Mouse (Mus musculus) limb, embryonic 11.5 days (tissue): ENCODE data around the gene Vegfb. TPM values are rescaled to one million over a fixed set of nuclear protein-coding genes. Genes with fewer than 3 reads are reported as not detected.
A peak's percentile ranks its signal among the peaks of the same experiment; 100 is the strongest.

ENCODE experiments used
- ATAC-seq: fragments of 200-750 bp; cut with Nextera tagmentation; 2 replicates; pipeline ENCODE4 v1.8.0; 2017; ENCODE audit warnings: low read depth; ENCODE audit not compliant: insufficient number of reproducible peaks, low FRiP score, low TSS enrichment
- DNase-seq: peaks from one replicate; pipeline ENCODE4 v3.0.0-alpha.2; 2015; ENCODE audit warnings: low spot score
- H3K27ac ChIP-seq: fragments of 300-500 bp; sonication (generic); replicated peaks from 2 replicates; pipeline ENCODE4 v1.5.1; 2014; ENCODE audit warnings: low read depth, mild to moderate bottlenecking, low read length
- H3K27me3 ChIP-seq: fragments of 300-500 bp; sonication (generic); 2 replicates; pipeline ENCODE4 v1.6.1; 2014; ENCODE audit warnings: mild to moderate bottlenecking, low read length, mixed read lengths; ENCODE audit not compliant: control insufficient read depth, insufficient read depth
- H3K36me3 ChIP-seq: fragments of 300-500 bp; sonication (generic); 2 replicates; pipeline ENCODE4 v1.6.1; 2014; ENCODE audit warnings: mild to moderate bottlenecking, low read length, moderate library complexity, mixed read lengths; ENCODE audit not compliant: control insufficient read depth, insufficient read depth
- H3K4me1 ChIP-seq: fragments of 300-500 bp; sonication (generic); 2 replicates; pipeline ENCODE4 v1.6.1; 2014; ENCODE audit warnings: low read length, mixed read lengths; ENCODE audit not compliant: control insufficient read depth, insufficient read depth
- H3K4me2 ChIP-seq: fragments of 300-500 bp; sonication (generic); 2 replicates; pipeline ENCODE4 v1.6.1; 2014; ENCODE audit warnings: low read depth, mild to moderate bottlenecking, moderate library complexity; ENCODE audit not compliant: severe bottlenecking
- H3K4me3 ChIP-seq: fragments of 300-500 bp; sonication (generic); 2 replicates; pipeline ENCODE4 v1.5.1; 2014; ENCODE audit warnings: low read depth, low read length
- H3K9ac ChIP-seq: fragments of 300-500 bp; sonication (generic); 2 replicates; pipeline ENCODE4 v1.6.1; 2014; ENCODE audit warnings: mild to moderate bottlenecking, low read length
- H3K9me3 ChIP-seq: fragments of 300-500 bp; sonication (generic); 2 replicates; pipeline ENCODE4 v1.6.1; 2016; ENCODE audit warnings: low read length; ENCODE audit not compliant: control insufficient read depth
- WGBS: fragments of 180-500 bp; shearing (Covaris S2); extraction: QIAGEN DNeasy Blood & Tissue Kit; methylation state at CpG from one replicate; pipeline ENCODE4 v1.1.7; 2014; 5-methylcytosine and 5-hydroxymethylcytosine counted together
- polyA plus RNA-seq: library from polyadenylated mRNA; unstranded; fragments of >200 nt; fragmentation: Nextera tagmentation; extraction: Ambion mirVana; gene quantifications from 2 replicates; pipeline ENCODE4 v1.2.1, GENCODE M21; 2014

The Vegfb gene
- polyA plus RNA-seq, 1 experiment from 2014 or later, result 37.1 TPM

DNA sequence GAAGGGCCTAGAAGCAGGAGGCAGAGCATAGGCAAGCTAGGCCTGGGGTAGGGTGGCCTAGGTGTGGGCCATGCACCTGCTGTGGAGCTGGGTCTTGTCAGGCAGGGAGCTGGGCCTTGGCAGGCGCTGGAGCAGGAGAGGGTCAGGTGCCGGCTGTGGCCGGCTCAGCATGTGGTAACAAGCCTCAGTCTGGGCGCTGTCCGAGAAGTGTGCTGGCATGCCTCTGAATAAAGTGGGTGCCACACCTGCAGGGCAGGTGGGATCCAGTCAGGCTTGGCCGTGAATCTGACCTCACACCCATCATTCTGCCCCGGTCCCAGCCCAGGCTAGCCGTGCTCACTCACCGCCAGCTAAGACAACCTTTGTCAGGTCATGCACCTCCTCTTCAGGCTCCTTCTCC is 26.5 kb upstream of the Vegfb start:
- H3K9me3 ChIP-seq, result no peaks in the 10 kb centered on the region
- H3K36me3 ChIP-seq, result peaks cover 4% of the 10 kb centered on the region
- DNase-seq, result no peak
- H3K4me1 ChIP-seq, result no peaks in the 10 kb centered on the region
- H3K4me2 ChIP-seq, result no peak overlapping the region
- no peak overlapping the region for H3K9ac ChIP-seq
- no peak overlapping the region for H3K27ac ChIP-seq
- no peak for ATAC-seq
- WGBS, result 84% methylated on average over 9 of the region's 9 CpGs
- no peaks in the 10 kb centered on the region for H3K27me3 ChIP-seq
- no peak overlapping the region for H3K4me3 ChIP-seq

- Histone ChIP-seq H3K4me1 (no peaks in the 10 kb centered on the region), H3K9ac (no peak overlapping the region), H3K27me3 (no peaks in the 10 kb centered on the region), H3K4me2 (no peak overlapping the region), H3K36me3 (peaks cover 4% of the 10 kb centered on the region), H3K9me3 (no peaks in the 10 kb centered on the region), H3K27ac (no peak overlapping the region), H3K4me3 (no peak overlapping the region)
- DNase-seq (no peak), ATAC-seq (no peak)
- 83% methylated on average over 4 of the region's 4 CpGs for WGBS
These were observed 25.0 kb upstream of the Vegfb start for GRCm38 (mm10) chr19:7012426-7012825.

DNA sequence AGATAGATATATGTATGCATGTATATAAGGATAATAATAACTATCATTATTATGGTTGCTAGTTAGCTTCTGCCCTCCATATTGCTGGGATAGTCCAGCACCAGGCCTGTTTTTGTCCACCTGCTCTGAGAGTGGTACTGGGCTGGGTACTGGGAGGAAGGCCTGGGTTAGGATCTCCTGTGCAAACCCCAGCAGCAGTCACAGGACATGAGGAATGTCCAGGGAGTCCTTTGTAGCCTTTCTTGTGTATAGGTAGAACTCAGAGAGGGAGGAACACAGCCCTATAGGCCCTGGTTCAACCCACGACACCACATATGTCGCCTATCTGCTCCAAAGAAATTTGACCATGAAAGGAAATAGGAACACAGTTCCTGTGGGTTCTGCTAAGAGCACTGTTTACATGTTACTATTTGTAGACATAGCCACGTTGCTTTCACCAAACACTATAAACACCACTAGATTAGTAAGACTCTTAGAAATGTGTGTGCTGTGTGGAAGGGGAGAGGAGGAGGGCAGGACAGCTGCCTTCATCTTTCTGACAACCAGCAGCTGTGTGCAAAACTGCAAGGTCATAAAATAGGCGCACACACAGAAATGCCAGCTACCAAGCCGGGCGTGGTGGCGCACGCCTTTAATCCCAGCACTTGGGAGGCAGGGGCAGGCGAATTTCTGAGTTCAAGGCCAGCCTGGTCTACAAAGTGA is 19.6 kb upstream of the Vegfb start:
- no peak for DNase-seq
- no peak for ATAC-seq
- 88% methylated on average over 8 of the region's 9 CpGs for WGBS

DNA sequence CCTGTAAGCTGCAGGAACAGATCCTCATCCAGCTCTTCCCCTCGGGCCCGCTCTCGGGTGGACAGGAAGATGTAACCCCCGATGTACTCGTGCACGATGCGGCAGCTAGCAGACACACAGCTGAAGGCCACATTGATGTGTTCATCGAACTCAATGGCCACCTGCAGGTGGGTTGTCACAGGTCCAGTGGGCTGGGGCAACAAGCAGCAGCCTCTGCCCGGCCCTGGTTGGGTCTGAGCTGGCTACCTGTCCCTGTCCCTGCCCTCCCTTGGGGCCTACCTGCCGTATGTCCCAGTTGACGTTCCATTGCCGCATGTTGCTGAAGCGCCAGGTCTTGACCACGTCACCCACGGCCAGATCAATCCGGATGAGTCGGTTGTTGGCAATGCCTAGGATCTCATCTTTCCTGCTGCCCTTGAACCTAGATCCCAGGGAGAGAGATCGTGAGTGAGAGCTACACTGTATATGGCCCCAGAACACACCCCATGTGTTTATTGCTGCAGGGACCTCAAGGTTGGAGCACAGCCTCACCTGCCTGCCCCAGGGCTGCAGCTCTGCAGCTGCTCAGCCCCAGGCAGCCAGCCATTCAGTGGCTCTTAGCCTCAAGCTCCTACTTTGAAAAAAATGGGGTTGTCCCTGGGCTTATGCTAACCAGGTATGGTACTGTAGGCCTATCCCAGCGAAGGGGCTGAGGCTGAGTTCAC is 12.1 kb upstream of the Vegfb start:
- Histone ChIP-seq H3K9me3 (no peaks in the 10 kb centered on the region), H3K27me3 (no peaks in the 10 kb centered on the region), H3K36me3 (peaks cover 12% of the 10 kb centered on the region), H3K27ac (no peak overlapping the region), H3K4me2 (no peak overlapping the region), H3K4me3 (no peak overlapping the region), H3K9ac (no peak overlapping the region), H3K4me1 (peaks cover 16% of the 10 kb centered on the region)
- DNase-seq (no peak), ATAC-seq (no peak)
- WGBS, result 93% methylated on average over 19 of the region's 19 CpGs

More for the DNA sequence above, 19.6 kb upstream of the Vegfb start:
- no peaks in the 10 kb centered on the region for H3K9me3 ChIP-seq
- H3K4me2 ChIP-seq, result no peak overlapping the region
- no peaks in the 10 kb centered on the region for H3K36me3 ChIP-seq
- no peak overlapping the region for H3K4me3 ChIP-seq
- no peak overlapping the region for H3K9ac ChIP-seq
- no peaks in the 10 kb centered on the region for H3K27me3 ChIP-seq
- H3K4me1 ChIP-seq, result no peaks in the 10 kb centered on the region
- no peak overlapping the region for H3K27ac ChIP-seq

DNA sequence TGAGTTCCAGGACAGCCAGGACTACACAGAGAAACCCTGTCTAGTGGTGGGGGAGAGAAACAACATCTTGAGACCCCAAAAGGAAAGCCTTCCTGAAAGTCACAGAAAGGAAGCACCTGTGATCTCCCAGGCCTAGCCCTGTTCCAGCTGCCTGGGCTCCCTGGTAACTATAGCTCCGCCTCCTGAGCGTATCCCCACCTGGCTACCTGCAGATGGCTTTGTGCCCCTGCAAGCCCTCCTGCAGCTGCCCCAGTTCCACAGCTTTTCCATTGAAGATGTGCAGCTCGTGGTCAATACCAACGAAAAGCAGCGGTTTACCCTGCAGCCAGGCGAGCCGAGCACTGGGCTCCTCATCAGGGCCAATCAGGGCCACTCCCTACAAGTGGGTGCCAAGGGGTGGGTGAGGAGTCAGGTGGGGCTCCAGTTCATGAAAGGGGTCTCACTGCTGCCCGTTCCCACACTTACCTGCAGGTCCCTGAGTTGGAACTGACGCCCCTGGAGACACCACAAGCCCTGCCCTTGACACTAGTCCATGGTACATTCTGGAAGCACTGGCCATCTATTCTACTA is 10.4 kb upstream of the Vegfb start:
- Histone ChIP-seq H3K36me3 (peaks cover 12% of the 10 kb centered on the region), H3K9ac (no peak overlapping the region), H3K4me3 (no peak overlapping the region), H3K27ac (no peak overlapping the region), H3K4me2 (no peak overlapping the region), H3K9me3 (no peaks in the 10 kb centered on the region), H3K27me3 (no peaks in the 10 kb centered on the region), H3K4me1 (peaks cover 16% of the 10 kb centered on the region)
- no peak for DNase-seq
- WGBS, result 82% methylated on average over 9 of the region's 9 CpGs
- no peak for ATAC-seq

DNA sequence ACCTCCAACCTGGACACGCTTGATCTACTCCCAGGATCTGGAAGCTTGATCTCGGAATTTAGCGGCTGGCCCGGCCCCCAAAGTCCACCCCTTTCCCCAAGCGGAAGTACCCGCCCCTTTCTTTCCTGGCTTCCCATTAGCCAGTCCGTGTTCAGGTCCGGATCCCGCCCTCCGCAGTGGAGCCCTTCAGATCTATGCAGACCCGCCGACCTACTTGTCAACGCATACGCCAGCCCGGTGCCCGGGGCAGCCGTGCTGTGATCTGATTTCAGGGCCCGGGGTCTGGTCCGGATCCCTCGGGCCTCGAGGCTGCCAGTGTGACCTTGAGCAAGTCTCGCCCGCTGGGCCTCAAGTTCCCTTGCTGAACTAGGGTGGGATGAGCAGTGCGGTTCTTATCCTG is 8.6 kb upstream of the Vegfb start, which contains the start of the genes Nudt22 and Trpt1:
Gene Nudt22 (minus strand): TSS at position 112 of the 400 bp plus-strand sequence.
Gene Trpt1 (plus strand): TSS at position 126 of the 400 bp plus-strand sequence.
- Histone ChIP-seq H3K27ac (peak within 1 kb of the TSS; percentile 33; the same call in 1 of the 2 replicates), H3K4me1 (peaks cover 20% of the 10 kb centered on the region), H3K4me3 (peak within 1 kb of the TSS; percentile 52), H3K4me2 (peak within 1 kb of the TSS; percentile 82), H3K9me3 (no peaks in the 10 kb centered on the region), H3K27me3 (no peaks in the 10 kb centered on the region), H3K36me3 (peaks cover 10% of the 10 kb centered on the region), H3K9ac (peak within 1 kb of the TSS; percentile 72)
- ATAC-seq, result peak; percentile 61; the same call in 1 of the 2 replicates
- WGBS, result under 1% methylated on average over 24 of the region's 24 CpGs
- DNase-seq, result peak; percentile 90

- ATAC-seq, result no peak
- Histone ChIP-seq H3K4me3 (peak overlapping the region; percentile 52), H3K36me3 (peaks cover 10% of the 10 kb centered on the region), H3K27me3 (no peaks in the 10 kb centered on the region), H3K4me2 (peak overlapping the region; percentile 82), H3K9ac (peak overlapping the region; percentile 55), H3K9me3 (no peaks in the 10 kb centered on the region), H3K4me1 (peaks cover 20% of the 10 kb centered on the region), H3K27ac (0 out of 2 replicates have a peak overlapping the region, but pooled peaks have one; percentile 33)
- no peak for DNase-seq
- 49% methylated on average over 21 of the region's 21 CpGs for WGBS
These were observed 8.0 kb upstream of the Vegfb start for GRCm38 (mm10) chr19:6995255-6995991.

DNA sequence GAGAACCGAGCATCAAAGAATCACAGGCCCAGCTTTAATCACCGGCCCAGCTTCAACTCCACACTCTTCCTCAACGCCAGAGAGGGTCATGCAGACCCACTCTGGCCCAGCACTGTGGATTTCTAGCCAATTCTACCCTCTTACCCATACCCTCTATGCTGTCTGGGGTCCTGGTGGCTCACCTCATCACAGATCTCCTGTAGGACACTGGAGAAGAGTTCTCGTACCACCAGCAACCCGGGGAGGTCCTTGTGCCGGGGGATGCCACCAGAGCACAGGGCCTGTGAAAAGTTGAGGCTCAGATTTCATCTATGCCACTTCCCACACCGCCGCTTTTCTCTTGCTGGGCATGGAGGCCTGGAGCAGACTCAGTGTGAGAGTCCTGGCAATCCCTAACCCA is 7.0 kb upstream of the Vegfb start:
- no peaks in the 10 kb centered on the region for H3K9me3 ChIP-seq
- peak overlapping the region; percentile 2; the same call in 1 of the 2 replicates for H3K4me2 ChIP-seq
- H3K4me1 ChIP-seq, result peaks cover 20% of the 10 kb centered on the region
- peaks cover 10% of the 10 kb centered on the region for H3K36me3 ChIP-seq
- ATAC-seq, result no peak
- H3K27ac ChIP-seq, result no peak overlapping the region
- no peaks in the 10 kb centered on the region for H3K27me3 ChIP-seq
- no peak overlapping the region for H3K9ac ChIP-seq
- H3K4me3 ChIP-seq, result no peak overlapping the region
- 78% methylated on average over 8 of the region's 8 CpGs for WGBS
- DNase-seq, result no peak
